Mouse (Mus musculus) frontal cortex, adult (tissue): ENCODE data around the gene Usp39.

ENCODE experiments used
- ATAC-seq: cut with Nextera tagmentation; 2 replicates; pipeline ENCODE4 v1.9.2; 2017; ENCODE audit warnings: mild to moderate bottlenecking, moderate library complexity, mixed read lengths; ENCODE audit not compliant: low TSS enrichment

Usp39 gene

DNA sequence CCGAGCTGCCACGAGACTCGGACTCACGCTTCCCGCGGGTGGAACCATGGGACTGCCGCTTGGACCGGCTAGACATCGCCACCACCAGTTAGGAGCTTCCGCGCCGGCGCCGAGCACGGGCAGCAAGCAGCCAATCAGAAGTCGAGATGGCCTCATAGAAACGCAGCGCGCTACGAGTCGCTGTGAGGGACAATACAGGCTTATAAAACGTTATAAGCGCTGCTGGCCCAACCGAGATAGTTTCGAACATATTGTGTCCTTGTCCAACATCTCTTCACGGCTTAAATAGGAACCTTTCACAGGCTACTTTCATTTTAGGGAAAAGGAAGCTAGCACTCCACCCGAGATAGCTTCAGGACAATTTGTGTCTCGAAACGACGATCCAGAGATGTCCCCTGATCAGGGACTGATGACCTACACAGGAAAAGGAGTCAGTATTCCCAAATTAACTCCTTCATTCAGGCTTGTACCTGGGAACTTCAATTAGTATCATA, at the start of gene Usp39:
Gene Usp39 (minus strand): TSS at position 111 of the 494 bp plus-strand sequence.
- ATAC-seq, result peak; percentile 82

DNA sequence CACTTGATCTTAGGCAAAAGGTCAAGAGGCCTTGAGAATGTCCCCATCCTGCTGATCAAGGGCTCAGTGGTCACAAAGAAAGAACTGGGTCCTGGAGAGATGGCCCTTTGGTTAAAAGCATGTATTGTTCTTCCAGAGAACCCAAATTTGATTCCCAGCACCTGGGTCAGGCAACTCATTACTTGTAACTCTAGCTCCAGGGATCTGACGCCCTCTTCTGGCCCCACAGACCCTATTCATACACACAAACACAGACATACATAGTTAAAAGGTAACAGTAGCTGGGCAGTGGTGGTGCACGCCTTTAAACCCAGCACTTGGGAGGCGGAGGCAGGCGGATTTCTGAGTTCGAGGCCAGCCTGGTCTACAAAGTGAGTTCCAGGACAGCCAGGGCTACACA, 47.4 kb upstream of the Usp39 start:
- no peak for ATAC-seq

DNA sequence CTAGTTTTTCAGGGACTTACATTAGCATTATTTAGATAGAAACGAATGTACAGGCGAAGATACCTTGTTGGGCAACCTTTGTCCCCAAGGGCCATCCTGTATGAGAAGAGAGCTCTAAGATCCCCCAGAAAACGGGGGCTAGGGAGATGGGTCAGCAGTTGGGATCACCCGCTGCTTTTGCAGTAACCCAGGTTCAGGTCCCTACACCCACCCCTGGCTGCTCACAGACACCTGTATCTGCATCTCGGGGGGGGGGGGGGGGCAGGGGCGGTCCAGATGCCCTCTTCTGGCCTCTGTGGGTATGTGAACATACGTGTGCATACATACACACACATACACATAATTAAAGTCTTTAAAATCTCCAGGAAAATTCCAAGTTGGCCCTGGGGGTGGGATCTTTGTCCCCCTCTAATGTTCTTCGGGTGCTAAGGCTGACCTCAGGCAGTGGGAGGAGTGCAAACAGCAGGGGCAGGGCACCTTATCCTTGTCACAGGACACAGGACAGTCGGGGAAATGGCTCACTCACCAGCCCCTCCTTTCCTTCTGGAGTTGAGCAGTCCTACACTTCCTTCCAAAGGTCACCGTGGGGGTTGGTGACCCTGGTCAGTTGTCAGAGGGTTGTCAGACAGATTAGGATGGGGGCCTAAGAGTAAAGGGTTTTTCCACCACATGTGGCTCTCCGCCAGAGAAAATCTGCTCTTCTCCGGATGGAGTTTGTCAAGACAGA, 46.0 kb upstream of the Usp39 start:
- no peak for ATAC-seq

DNA sequence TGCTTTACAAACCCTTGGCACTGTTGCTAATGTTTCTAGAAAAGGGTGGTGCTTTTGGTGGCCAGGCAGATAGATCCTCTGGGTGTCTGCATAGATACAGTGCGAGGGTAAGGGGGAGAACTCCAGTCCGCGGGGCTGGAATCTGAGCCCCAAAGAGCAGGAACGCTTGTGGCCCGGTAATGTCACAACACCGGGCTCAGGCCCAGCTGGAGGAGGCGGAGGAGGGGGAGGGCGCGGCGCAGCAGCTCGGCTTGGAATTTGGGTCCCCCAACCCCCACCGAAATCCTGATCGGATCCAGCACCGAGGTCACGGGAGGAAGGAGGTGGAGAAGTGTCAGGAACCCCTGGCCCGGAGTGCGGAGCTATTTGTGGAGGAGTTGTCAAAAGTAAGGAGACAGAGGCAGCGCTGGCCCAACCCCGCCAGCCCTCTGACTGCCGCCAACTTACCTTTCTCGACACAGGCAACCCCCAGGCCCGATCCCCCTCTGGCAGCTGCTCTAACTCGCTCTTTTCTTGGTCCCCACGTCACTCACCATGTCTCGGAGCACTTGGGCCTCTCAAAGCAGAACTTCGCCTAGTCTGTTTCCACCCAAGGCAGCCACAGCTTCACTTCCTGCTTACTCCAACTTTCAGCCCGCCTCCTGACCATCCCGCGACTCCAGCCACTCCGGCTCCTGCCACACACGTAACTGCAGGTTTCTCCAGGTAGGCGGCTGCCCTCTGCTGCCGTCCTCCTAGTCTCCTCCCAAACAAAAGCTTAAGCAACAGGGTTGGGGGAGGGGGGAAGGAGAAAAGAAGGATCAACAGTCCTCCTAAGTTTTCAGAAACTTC, 45.2 kb upstream of the Usp39 start, which contains the start of gene Vamp8:
Gene Vamp8 (minus strand): TSS at position 763 of the 831 bp plus-strand sequence.
- peak; percentile 61 for ATAC-seq

DNA sequence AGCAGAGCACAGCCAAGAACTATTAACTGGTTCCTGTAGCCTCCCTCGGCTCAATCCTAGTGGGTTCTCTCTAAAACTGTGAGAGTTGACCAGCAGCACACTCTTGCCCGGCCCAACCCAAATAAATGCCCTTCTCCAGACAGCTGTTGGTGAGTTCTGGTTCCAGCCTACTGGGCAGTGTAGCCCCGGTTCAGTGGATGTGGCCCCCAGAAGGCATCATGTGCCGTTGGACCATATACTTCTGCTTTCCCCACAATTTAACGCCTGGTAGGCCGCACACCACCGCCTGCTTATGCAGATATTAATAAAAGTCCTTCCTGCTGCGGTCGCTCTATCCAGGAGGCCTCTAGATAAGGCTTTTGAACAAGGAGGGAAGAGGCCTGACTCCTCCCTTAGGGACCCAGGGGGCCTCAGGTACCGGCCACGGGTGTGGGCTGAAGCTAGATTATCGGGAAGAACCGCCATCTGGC, 44.5 kb upstream of the Usp39 start:
- peak; percentile 8 for ATAC-seq

DNA sequence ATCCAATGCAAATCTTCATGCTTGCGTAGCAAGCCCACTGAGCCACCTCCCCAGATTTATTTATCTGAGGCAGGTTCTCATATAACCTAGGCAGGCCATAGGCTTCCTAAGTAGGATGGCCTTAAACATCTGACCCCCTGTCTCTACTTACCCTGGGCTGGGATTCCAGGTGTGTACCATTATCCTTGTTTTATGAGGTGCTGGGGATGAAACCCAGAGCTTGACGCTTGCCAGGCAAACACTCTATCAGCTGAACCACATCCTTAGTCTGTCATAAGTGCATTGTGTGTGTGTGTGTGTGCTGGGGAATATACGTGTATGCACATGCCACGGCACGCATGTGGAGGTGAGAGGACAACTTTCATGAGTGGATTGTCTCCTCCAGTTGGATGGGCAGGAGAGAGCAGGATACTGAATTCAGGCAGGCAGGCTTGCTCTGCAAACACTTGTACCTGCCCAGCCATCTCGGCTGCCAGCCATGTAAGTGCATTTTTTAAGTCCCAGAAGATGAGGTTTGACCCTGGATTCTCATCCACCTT, 43.9 kb upstream of the Usp39 start:
- ATAC-seq, result no peak

DNA sequence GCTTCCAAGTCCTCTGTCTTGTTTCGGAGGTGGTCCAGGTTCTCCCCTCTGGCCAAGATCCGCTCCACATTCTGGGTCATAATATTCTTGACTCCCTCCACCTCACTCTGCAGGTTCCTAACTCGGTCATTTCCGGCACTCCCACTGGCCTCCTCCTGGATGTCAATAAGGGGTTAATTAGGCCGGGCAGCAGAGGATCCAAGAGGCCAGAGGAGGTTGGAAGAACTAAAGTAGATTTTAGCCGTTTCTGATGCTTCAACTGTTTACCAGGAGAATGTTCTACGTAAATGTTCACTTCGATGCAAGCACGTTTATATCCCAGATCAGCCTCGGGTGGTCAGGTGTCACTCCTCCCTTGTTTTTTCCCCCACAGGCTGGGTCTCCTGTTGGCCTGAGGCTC, 43.3 kb upstream of the Usp39 start:
- ATAC-seq, result no peak

DNA sequence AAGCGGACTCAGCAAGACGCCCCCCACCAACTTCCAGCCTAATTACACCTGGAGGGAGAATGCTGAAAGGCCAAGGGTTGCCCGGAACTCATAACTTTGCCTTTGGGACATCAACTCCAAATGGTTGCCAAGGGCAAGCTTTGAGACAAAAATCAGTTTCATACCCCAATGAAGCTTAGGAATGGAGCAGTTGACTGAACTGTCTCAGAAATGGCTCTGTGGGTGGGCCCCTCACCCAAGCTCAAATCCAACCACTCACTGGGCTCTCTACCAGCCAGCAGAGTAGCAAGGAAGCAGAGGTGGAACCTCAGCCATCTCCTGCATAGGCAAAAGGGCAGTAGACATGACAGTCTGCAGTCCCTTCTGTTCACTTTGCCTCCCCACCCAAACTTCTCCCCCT, 42.8 kb upstream of the Usp39 start:
- ATAC-seq, result no peak

DNA sequence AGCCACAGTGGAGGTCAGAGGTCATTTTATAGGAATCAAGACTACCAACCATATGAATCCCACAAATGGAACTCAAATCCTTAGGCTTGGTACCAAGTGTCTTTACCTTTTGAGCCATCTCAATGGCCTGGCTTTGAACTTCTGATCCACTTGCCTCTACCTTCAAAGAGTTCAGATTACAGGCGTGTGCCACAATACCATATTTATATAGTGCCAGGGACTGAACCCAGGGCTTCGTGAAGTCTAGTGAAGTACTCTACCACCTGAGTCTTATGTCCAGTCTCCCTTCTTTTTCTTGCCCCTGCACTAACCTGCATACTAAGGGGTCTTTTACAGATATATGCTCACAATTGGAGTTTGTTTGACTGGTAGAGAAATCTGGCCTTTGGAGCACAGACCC, 41.6 kb upstream of the Usp39 start:
- ATAC-seq, result no peak

DNA sequence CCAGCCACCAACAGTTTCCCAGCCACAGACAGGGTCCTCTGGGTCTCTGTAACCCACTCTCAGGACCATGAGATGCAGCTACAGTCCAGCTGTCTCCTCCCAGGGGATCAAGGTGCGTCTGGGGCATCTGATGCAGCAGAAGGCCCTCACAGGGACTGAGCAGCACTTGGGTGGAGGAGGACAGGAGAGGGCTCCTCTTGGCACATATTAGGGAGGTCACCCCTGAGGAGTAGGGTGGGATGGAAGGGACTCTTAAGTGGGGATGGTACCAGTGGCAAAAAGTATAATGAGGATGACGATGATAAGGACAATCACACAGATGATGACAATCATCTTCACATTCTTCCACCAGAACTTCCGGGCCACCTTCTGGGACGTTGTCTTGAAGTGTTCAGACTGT, 40.3 kb upstream of the Usp39 start:
- no peak for ATAC-seq

DNA sequence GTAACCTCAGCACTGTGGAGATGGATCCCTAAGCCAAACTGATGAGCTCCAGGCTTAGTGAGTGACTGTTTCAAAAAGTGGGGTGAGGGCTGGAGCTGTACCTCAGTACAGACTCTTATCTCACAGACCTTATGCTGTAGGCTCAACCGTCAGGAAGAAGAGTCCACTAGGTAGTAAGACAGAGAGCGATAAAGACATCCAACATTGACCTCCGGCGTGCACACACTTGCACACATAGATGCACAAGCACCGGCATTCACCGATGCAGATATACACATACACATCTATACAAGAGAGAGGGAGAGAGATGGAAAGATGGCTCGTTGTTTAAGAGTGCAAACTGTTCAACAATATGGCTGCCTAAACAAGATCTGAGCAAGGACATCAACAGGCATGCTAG, 39.0 kb upstream of the Usp39 start:
- no peak for ATAC-seq

DNA sequence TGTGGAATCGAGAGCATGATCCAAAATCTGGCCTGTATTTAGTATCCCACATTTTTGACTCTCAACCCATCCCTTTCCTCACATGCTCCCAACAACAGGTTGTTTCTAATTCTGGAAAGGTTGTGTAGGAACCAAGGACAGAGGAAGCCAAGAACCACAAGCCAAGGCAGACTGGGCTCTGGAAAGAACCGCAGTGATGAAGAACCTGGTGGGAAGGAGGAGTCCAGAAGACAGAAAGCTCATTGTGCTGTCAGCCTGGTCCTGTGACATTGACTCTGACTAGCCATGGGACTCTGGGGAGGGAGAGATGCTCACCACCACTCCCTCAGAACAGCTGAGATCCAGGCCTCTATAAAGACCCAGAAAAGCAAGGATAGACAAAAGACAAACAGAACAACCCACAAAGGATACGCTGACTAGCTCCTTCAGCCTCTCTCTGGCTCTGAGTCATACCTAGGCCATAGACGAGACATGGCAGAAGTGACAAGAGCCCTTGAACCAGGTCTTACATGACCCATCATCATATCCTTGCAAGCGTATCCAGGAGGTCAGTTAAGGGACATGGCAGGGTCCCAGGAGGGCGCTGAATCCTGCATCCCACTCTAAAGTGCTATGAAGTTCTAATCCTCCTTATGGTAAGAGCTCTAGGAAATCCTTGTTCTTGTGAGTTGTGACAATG, 38.3 kb upstream of the Usp39 start:
- ATAC-seq, result no peak

DNA sequence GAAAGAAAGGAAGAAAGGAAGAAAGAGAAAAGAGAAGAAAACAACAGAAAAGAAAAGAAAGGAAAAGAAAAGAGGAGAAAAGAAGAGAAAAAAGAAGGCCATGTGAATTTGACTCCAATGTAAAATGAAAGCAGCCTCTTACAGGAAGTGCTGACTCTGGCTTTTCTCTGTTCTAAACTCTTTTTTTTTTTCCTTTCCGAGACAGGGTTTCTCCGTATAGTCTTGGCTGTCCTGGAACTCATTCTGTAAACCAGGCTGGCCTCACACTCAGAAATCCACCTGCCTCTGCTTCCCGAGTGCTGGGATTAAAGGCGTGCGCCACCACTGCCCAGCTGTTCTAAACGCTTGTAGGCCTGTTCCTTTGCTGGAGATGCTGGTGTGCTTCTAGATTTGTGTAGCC, 37.5 kb upstream of the Usp39 start:
- ATAC-seq, result no peak

DNA sequence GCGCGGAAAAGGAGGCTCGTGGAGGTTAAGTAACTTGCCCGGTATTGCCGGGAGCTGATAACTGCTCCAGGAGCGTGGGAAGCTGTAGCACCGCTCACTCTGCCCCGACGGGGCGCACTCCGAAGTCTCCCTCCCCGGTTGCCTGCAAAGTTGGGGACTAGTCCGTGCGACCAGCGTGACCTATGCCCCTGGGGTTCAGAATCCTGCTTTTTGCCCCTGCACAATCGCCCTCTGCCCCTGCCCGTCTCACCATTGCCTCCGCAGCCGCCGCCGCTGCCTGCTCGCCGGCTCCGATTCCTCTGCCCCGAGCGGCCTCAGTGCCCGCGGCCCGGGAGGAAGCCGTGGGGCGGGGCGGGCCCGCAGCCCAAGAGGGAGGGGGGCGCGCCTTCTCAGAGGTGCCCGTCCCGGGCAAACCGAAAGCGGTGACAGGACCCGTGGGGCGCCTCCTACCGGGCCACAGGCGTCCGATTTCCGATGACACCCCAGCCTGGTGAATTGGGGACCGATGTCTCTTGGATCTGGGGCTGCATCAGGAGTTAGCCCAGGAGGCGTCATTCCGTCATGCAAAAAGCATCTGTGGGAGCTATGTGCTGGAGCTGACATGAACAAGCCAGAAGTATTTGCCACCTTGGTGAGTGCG, 35.3 kb upstream of the Usp39 start, which contains the start of gene Vamp5:
Gene Vamp5 (minus strand): TSS at position 338 of the 640 bp plus-strand sequence.
- ATAC-seq, result peak; percentile 57

DNA sequence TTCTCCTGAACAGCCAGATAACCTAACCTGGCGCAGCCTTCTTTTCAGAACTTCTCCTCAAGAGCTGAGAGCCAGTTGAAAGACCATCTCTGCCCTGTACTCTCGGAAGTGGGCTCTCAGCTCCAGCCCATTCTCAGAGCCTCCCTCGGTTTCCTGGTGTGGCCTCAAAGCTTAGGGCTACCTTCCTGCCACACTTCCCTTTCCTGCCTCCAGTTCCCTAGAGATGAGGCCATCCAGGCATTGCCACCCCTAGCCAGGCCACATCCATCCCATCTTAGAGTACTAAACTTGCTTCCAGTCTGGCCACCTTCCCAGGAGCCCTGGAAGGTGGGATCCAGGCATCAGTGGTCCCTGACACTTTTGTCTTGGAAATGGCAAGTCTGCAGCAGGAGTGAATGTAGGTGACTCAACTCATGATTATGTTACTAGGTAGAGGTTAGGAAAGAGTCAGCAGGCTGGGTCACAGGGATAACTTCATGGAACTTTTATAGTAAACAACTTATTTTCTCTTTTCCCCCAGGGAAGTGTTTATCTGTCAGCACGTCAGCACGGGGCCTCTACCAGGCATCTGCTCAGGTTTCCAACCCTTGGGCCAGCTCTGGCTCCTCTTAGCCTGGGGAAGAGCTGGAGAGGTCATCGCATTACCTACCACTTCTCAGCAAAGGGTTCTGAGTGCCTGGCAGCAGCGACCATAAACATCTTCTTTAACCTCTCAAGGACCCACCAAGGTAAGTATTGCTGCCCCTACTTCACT, 34.6 kb upstream of the Usp39 start:
- ATAC-seq, result no peak

DNA sequence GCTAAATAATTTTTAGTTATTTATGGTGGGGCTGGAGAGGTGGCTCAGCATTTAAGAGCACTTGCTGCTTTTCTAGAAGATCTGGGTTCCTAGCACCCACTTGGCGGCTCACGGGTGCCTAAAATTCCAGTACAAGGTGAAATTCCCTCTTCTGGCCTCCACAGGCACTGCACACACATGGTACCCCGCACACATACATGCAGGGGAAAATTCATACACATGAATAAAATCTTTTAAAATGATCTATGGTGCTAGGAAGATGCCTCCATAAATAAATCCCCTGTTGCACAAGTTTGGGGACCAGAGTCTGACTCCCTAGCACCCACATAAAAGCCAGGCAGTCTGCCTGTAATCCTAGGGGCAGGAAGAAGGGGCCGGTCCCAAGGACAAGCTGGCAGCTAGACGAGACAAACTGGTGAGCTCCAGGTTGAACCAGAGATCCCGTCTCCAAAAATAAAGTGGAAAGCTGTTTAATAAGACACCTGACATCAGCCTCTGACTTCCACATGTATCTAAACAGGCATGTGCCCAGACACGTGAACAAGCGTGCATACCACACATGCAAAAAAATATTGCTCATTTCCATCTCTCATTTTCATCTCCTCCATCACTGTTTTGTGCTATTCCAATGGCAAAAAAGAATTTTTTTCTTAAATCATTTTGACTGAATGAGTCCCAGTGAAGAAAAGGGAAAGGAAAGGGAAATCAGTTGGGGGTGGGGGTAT, 33.7 kb upstream of the Usp39 start:
- no peak for ATAC-seq

DNA sequence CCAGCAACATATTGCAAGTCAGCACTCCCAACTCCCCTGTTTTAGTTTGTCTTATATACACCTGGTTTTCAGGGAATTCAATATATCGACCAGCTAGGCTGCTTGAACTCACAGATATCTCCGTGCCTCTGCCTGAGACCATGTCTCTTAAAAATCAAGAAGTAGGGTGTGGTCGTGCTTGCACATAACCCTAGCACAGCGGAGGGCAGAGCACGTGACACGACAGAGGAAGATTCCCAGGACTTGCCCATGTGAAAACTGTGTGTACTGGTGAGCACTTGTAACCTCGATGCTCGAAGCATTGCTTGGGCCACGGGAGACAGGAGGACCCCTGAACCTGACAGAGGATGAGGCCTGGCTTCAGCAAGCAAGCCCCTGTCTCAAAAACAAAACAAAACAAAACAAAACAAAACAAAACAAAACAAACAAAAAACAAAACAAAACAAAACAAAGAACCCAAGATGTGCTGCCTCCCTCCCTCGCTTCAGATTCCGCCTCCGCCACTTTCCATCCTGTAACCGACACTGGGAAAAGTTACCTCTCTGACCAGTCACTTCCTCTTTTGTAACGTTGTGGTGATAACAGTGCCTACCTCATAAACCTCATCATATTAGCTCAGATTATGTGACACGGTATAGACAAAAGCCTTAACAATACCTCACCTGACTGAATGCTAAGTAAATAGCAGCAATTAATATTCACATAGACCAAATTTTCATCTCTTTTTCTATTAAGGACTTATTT, 30.0 kb upstream of the Usp39 start:
- no peak for ATAC-seq

DNA sequence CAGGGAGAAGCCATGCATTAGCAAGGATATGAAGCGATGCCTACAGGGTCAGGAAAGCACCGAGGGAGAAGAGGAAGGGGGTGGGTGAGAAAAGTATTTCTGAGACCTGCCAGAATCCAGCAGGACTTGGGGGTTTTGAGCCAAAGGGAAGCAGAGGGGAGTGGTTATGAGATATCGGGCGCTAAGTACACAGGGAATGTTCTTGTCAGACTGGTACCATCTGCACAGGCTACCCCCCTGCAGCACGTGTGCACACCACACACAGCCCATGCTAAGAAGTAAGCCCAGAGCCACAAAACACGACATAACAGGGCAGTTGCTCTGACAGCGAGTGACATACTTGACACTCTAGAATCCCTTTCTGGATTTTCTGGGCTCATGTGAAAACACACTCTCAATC, 29.2 kb upstream of the Usp39 start:
- no peak for ATAC-seq

DNA sequence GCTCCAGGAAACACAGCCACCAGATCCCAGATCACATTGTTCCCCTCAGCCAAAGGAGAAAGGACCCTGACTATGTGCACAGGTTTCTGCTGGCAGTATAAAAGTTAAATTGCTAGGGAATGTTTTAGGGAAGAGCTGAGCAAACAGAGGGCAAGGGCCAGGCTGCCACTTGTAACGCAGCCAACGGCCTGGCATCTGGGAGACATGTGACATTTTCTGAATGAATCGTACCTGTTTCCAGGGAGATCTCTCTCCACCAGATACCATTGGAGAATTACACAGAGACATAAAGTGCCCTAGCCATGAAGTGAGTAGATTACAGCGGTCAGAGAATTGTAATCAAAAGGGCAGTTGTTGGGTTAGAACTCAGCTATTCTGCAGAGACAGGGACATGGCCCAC, 28.2 kb upstream of the Usp39 start:
- ATAC-seq, result no peak
